Mouse (Mus musculus): ENCODE data around the gene Trim37. TPM values are rescaled to one million over a fixed set of nuclear protein-coding genes. Genes with fewer than 3 reads are reported as not detected.
A peak's percentile ranks its signal among the peaks of the same experiment; 100 is the strongest.
"Not testable (repeated sequence)": the region's sequence is repeated elsewhere in the genome, so short reads cannot be mapped to it uniquely, and the experiment has no call there.

Gene Trim37
- polyA plus RNA-seq, 2 experiments: 12.3 to 21.9 TPM

- DNase-seq (ENCODE audit: low spot score) (no peak), ATAC-seq (ENCODE audit: low FRiP score, low read depth) (no peak)
- Histone ChIP-seq H3K9me3 (ENCODE audit: control insufficient read depth, low read length) (no peaks in the 10 kb centered on the region), H3K4me2 (replicated peaks; ENCODE audit: low read depth, low read length, severe bottlenecking) (no peak overlapping the region), H3K9ac (ENCODE audit: low read depth, low read length, severe bottlenecking) (no peak overlapping the region), H3K4me1 (ENCODE audit: control insufficient read depth, insufficient read depth, low read length) (peaks cover 15% of the 10 kb centered on the region; the same call in 1 of the 2 replicates), H3K27ac (replicated peaks; ENCODE audit: low read depth, low read length) (no peak overlapping the region), H3K27me3 (ENCODE audit: control insufficient read depth, insufficient read depth, low read length) (peaks cover 11% of the 10 kb centered on the region), H3K36me3 (ENCODE audit: control insufficient read depth, insufficient read depth, low read length) (no peaks in the 10 kb centered on the region), H3K4me3 (replicated peaks; ENCODE audit: low read length) (no peak overlapping the region)
- 64% methylated on average over 5 of the region's 5 CpGs for WGBS
- no peak for TF ChIP-seq POLR2A (IDR thresholded peaks at IDR 0.05; ENCODE audit: borderline replicate concordance, extremely low read depth, insufficient read depth, insufficient read length)
Measured at GRCm38 (mm10) chr11:87247494-87247866, 120.6 kb downstream of the Trim37 start.

GRCm38 (mm10) chr11:87250132-87250531, 123.3 kb downstream of the Trim37 start:
- ATAC-seq (ENCODE audit: low FRiP score, low read depth) (no peak), DNase-seq (ENCODE audit: low spot score) (no peak)
- H3K4me1 ChIP-seq (ENCODE audit: control insufficient read depth, insufficient read depth, low read length): peaks cover 15% of the 10 kb centered on the region; the same call in 1 of the 2 replicates
- no peaks in the 10 kb centered on the region for H3K9me3 ChIP-seq (ENCODE audit: control insufficient read depth, low read length)
- H3K27ac ChIP-seq (replicated peaks; ENCODE audit: low read depth, low read length): no peak overlapping the region
- no peaks in the 10 kb centered on the region for H3K36me3 ChIP-seq (ENCODE audit: control insufficient read depth, insufficient read depth, low read length)
- TF ChIP-seq POLR2A (IDR thresholded peaks at IDR 0.05; ENCODE audit: borderline replicate concordance, extremely low read depth, insufficient read depth, insufficient read length): no peak
- H3K27me3 ChIP-seq (ENCODE audit: control insufficient read depth, insufficient read depth, low read length): 0 out of 2 replicates have a peak, but pooled peaks cover 3% of the 10 kb centered on the region
- H3K9ac ChIP-seq (ENCODE audit: low read depth, low read length, severe bottlenecking): no peak overlapping the region
- 76% methylated on average over 6 of the region's 6 CpGs for WGBS
- no peak overlapping the region for H3K4me3 ChIP-seq (replicated peaks; ENCODE audit: low read length)
- H3K4me2 ChIP-seq (replicated peaks; ENCODE audit: low read depth, low read length, severe bottlenecking): no peak overlapping the region

- DNase-seq (ENCODE audit: low spot score): no peak
- Histone ChIP-seq H3K4me2 (replicated peaks; ENCODE audit: low read depth, low read length, severe bottlenecking) (no peak overlapping the region), H3K4me3 (replicated peaks; ENCODE audit: low read length) (no peak overlapping the region), H3K27me3 (ENCODE audit: control insufficient read depth, insufficient read depth, low read length) (no peaks in the 10 kb centered on the region), H3K4me1 (ENCODE audit: control insufficient read depth, insufficient read depth, low read length) (no peaks in the 10 kb centered on the region), H3K27ac (replicated peaks; ENCODE audit: low read depth, low read length) (no peak overlapping the region), H3K9me3 (ENCODE audit: control insufficient read depth, low read length) (no peaks in the 10 kb centered on the region), H3K9ac (ENCODE audit: low read depth, low read length, severe bottlenecking) (no peak overlapping the region), H3K36me3 (ENCODE audit: control insufficient read depth, insufficient read depth, low read length) (no peaks in the 10 kb centered on the region)
- no peak for TF ChIP-seq POLR2A (IDR thresholded peaks at IDR 0.05; ENCODE audit: borderline replicate concordance, extremely low read depth, insufficient read depth, insufficient read length)
- ATAC-seq (ENCODE audit: low FRiP score, low read depth): no peak
- 89% methylated on average over 6 of the region's 6 CpGs for WGBS
Measured at GRCm38 (mm10) chr11:87253294-87253693, 126.4 kb downstream of the Trim37 start.

GRCm38 (mm10) chr11:87254149-87254548, 127.3 kb downstream of the Trim37 start:
- Histone ChIP-seq H3K27ac (replicated peaks; ENCODE audit: low read depth, low read length) (no peak overlapping the region), H3K4me3 (replicated peaks; ENCODE audit: low read length) (no peak overlapping the region), H3K9me3 (ENCODE audit: control insufficient read depth, low read length) (no peaks in the 10 kb centered on the region), H3K27me3 (ENCODE audit: control insufficient read depth, insufficient read depth, low read length) (no peaks in the 10 kb centered on the region), H3K4me2 (replicated peaks; ENCODE audit: low read depth, low read length, severe bottlenecking) (no peak overlapping the region), H3K9ac (ENCODE audit: low read depth, low read length, severe bottlenecking) (no peak overlapping the region), H3K4me1 (ENCODE audit: control insufficient read depth, insufficient read depth, low read length) (no peaks in the 10 kb centered on the region), H3K36me3 (ENCODE audit: control insufficient read depth, insufficient read depth, low read length) (no peaks in the 10 kb centered on the region)
- WGBS: 58% methylated on average over 5 of the region's 5 CpGs
- no peak for ATAC-seq (ENCODE audit: low FRiP score, low read depth)
- DNase-seq (ENCODE audit: low spot score): peak; percentile 71
- TF ChIP-seq POLR2A (IDR thresholded peaks at IDR 0.05; ENCODE audit: borderline replicate concordance, extremely low read depth, insufficient read depth, insufficient read length): no peak

- H3K27me3 ChIP-seq (ENCODE audit: control insufficient read depth, insufficient read depth, low read length): no peaks in the 10 kb centered on the region
- no peaks in the 10 kb centered on the region for H3K9me3 ChIP-seq (ENCODE audit: control insufficient read depth, low read length)
- no peaks in the 10 kb centered on the region for H3K36me3 ChIP-seq (ENCODE audit: control insufficient read depth, insufficient read depth, low read length)
- TF ChIP-seq POLR2A (IDR thresholded peaks at IDR 0.05; ENCODE audit: borderline replicate concordance, extremely low read depth, insufficient read depth, insufficient read length): no peak
- 93% methylated on average over 5 of the region's 5 CpGs for whole genome bisulfite sequencing
- no peak overlapping the region for H3K4me2 ChIP-seq (replicated peaks; ENCODE audit: low read depth, low read length, severe bottlenecking)
- H3K4me1 ChIP-seq (ENCODE audit: control insufficient read depth, insufficient read depth, low read length): no peaks in the 10 kb centered on the region
- ATAC-seq (ENCODE audit: low FRiP score, low read depth) (no peak), DNase-seq (ENCODE audit: low spot score) (no peak)
- H3K27ac ChIP-seq (replicated peaks; ENCODE audit: low read depth, low read length): no peak overlapping the region
- no peak overlapping the region for H3K9ac ChIP-seq (ENCODE audit: low read depth, low read length, severe bottlenecking)
- H3K4me3 ChIP-seq (replicated peaks; ENCODE audit: low read length): no peak overlapping the region
Measured at GRCm38 (mm10) chr11:87257282-87257681, 130.4 kb downstream of the Trim37 start.

GRCm38 (mm10) chr11:87259792-87260191, 132.9 kb downstream of the Trim37 start:
- Histone ChIP-seq H3K9me3 (ENCODE audit: control insufficient read depth, low read length) (no peaks in the 10 kb centered on the region), H3K27me3 (ENCODE audit: control insufficient read depth, insufficient read depth, low read length) (no peaks in the 10 kb centered on the region), H3K4me2 (replicated peaks; ENCODE audit: low read depth, low read length, severe bottlenecking) (no peak overlapping the region), H3K36me3 (ENCODE audit: control insufficient read depth, insufficient read depth, low read length) (no peaks in the 10 kb centered on the region), H3K4me3 (replicated peaks; ENCODE audit: low read length) (no peak overlapping the region), H3K4me1 (ENCODE audit: control insufficient read depth, insufficient read depth, low read length) (no peaks in the 10 kb centered on the region), H3K27ac (replicated peaks; ENCODE audit: low read depth, low read length) (no peak overlapping the region), H3K9ac (ENCODE audit: low read depth, low read length, severe bottlenecking) (no peak overlapping the region)
- DNase-seq (ENCODE audit: low spot score) (no peak), ATAC-seq (ENCODE audit: low FRiP score, low read depth) (no peak)
- WGBS: 83% methylated on average over 10 of the region's 10 CpGs
- TF ChIP-seq POLR2A (IDR thresholded peaks at IDR 0.05; ENCODE audit: borderline replicate concordance, extremely low read depth, insufficient read depth, insufficient read length): no peak

- H3K4me2 ChIP-seq (replicated peaks; ENCODE audit: low read depth, low read length, severe bottlenecking); H3K9me3 ChIP-seq (ENCODE audit: control insufficient read depth, low read length); H3K27me3 ChIP-seq (ENCODE audit: control insufficient read depth, insufficient read depth, low read length); DNase-seq (ENCODE audit: low spot score); H3K36me3 ChIP-seq (ENCODE audit: control insufficient read depth, insufficient read depth, low read length); H3K4me1 ChIP-seq (ENCODE audit: control insufficient read depth, insufficient read depth, low read length); H3K27ac ChIP-seq (replicated peaks; ENCODE audit: low read depth, low read length); H3K4me3 ChIP-seq (replicated peaks; ENCODE audit: low read length); ATAC-seq (ENCODE audit: low FRiP score, low read depth); H3K9ac ChIP-seq (ENCODE audit: low read depth, low read length, severe bottlenecking): not testable (repeated sequence)
- 70% methylated on average over 4 of the region's 4 CpGs for WGBS
Measured at GRCm38 (mm10) chr11:87261705-87262104, 134.8 kb downstream of the Trim37 start.

Data from limb, embryonic 14.5 days (tissue).